Mouse (Mus musculus): Measurements from ENCODE around the gene Ykt6.

DNA sequence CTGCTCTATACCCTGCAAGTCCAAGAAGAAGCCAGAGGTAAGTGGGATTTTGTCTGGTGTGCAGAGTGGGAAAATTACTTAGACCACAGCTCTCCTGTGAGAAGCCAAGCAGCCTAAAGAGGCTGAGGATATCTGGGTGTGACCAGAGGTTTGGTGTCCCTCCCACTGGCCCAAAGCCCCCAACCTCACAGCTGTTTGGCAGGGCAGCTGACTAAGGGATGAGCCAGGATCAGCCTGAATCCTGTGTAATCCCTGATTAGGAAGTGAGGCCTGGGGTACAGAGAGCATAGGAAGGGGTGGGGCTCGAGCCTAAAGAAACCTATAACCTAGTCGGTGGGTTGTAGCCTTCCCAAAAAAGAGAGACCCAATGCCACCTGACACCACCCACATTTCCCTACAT is 19.6 kb downstream of the Ykt6 start:
- TF ChIP-seq CTCF (IDR thresholded peaks at IDR 0.05; ENCODE audit: low read depth) (no peak), EP300 (IDR thresholded peaks at IDR 0.05; ENCODE audit: low read depth) (no peak)
